In the genomic region with DNA sequence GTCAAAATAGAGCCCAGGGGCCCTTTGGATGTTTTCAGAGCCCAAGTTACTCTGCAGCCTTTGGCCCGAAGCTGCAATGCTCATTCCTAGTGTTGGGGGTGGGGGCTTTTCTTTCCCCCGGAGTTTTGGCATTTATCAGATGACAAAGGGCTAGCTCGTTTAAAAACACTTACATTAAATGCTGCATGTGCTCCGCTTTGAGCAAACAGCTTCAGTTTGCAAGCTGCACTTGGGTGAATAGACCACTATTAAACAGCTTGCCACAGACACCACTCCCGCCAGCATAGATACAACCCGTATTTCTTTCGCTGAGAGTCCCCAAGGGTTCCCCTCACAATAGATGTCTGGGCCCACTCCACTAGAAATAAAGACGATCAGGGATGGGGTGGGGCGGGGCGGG, we compare ENCODE assay signal across 14 mouse cellular contexts. TPM values are rescaled to one million over a fixed set of nuclear protein-coding genes. Genes with fewer than 3 reads are reported as not detected.
DNase-seq lines count a peak whose midpoint lies in the region; ATAC-seq and TF ChIP-seq lines count a peak whose summit lies in the region.
"Had no signal": no experiment of that assay in that cellular context is flagged by ENCODE, and none has a peak within 500 bp of the region (broad histone marks: within the 10 kb centered on the region; RNA-seq: fewer than 3 reads in every experiment).

No protein-coding gene starts in this region.

- DNase-seq in heart, postnatal 25 days (ENCODE audit: low spot score), result no peak
- peak; percentile 70 for DNase-seq in brain, embryonic 14.5 days (ENCODE audit: low read depth)
- DNase-seq in left cerebral cortex, adult 8-10 months (ENCODE audit: low spot score in 2 of 2), result no peak
- no peak for DNase-seq in embryo, embryonic 10.5 days (ENCODE audit: low spot score)
- DNase-seq: cerebellum, postnatal 14 days; kidney, adult 11 months; layer of hippocampus, adult 9-11 months; liver, embryonic 13.5 days; right cerebral cortex, adult 18-20 months had no signal

- TF ChIP-seq POLR2A in brain, embryonic 14.5 days (IDR thresholded peaks at IDR 0.05; ENCODE audit: borderline replicate concordance, extremely low read depth, insufficient read depth, insufficient read length, poor library complexity, severe bottlenecking), result no peak

- peaks cover 16% of the 10 kb centered on the region for H3K4me1 ChIP-seq in heart, embryonic 12.5 days (replicated peaks)
- H3K4me1 ChIP-seq in forebrain, embryonic 12.5 days, result peaks cover 62% of the 10 kb centered on the region
- H3K4me1 ChIP-seq in limb, embryonic 13.5 days, result peaks cover 45% of the 10 kb centered on the region
- peaks cover 18% of the 10 kb centered on the region for H3K4me1 ChIP-seq in kidney, embryonic 16.5 days (ENCODE audit: insufficient read depth, low read length)

- no peak overlapping the region for H3K27ac ChIP-seq in heart, embryonic 12.5 days (ENCODE audit: poor library complexity, severe bottlenecking)
- peak overlapping the region; percentile 79; the same call in 1 of the 2 replicates for H3K27ac ChIP-seq in forebrain, embryonic 12.5 days
- no peak overlapping the region for H3K27ac ChIP-seq in limb, embryonic 13.5 days
- no peak overlapping the region for H3K27ac ChIP-seq in kidney, embryonic 16.5 days (ENCODE audit: low read length)

- no peak for ATAC-seq in heart, embryonic 12.5 days (ENCODE audit: insufficient number of reproducible peaks, low FRiP score)
- peak; percentile 37; the same call in 1 of the 2 replicates for ATAC-seq in forebrain, embryonic 12.5 days (ENCODE audit: low FRiP score)
- no peak for ATAC-seq in limb, embryonic 13.5 days (ENCODE audit: low FRiP score, low read depth)
- no peak for ATAC-seq in kidney, embryonic 16.5 days (ENCODE audit: low FRiP score, low TSS enrichment)

- no peaks in the 10 kb centered on the region for H3K9me3 ChIP-seq in heart, embryonic 12.5 days (replicated peaks)
- H3K9me3 ChIP-seq in forebrain, embryonic 12.5 days, result no peaks in the 10 kb centered on the region
- no peaks in the 10 kb centered on the region for H3K9me3 ChIP-seq in limb, embryonic 13.5 days
- no peaks in the 10 kb centered on the region for H3K9me3 ChIP-seq in kidney, embryonic 16.5 days (ENCODE audit: low read length)
- H3K9me3 ChIP-seq: liver, embryonic 13.5 days had no signal

- H3K9ac ChIP-seq in heart, embryonic 12.5 days, result 0 out of 2 replicates have a peak overlapping the region, but pooled peaks have one; percentile 32
- H3K9ac ChIP-seq in forebrain, embryonic 12.5 days, result peak overlapping the region; percentile 29; the same call in 1 of the 2 replicates
- 0 out of 2 replicates have a peak overlapping the region, but pooled peaks have one; percentile 21 for H3K9ac ChIP-seq in limb, embryonic 13.5 days
- H3K9ac ChIP-seq in kidney, embryonic 16.5 days (replicated peaks; ENCODE audit: low read length), result no peak overlapping the region
- H3K9ac ChIP-seq: liver, embryonic 13.5 days had no signal

- WGBS in heart, embryonic 12.5 days, result 35% methylated on average over 10 of the region's 10 CpGs
- 9% methylated on average over 10 of the region's 10 CpGs for WGBS in forebrain, embryonic 12.5 days
- 28% methylated on average over 10 of the region's 10 CpGs for WGBS in limb, embryonic 13.5 days
- WGBS in kidney, embryonic 16.5 days, result 33% methylated on average over 10 of the region's 10 CpGs

- peak overlapping the region; percentile 65 for H3K4me2 ChIP-seq in heart, embryonic 12.5 days
- peak overlapping the region; percentile 41 for H3K4me2 ChIP-seq in forebrain, embryonic 12.5 days
- H3K4me2 ChIP-seq in limb, embryonic 13.5 days (replicated peaks), result peak overlapping the region; percentile 49
- H3K4me2 ChIP-seq in kidney, embryonic 16.5 days (replicated peaks; ENCODE audit: low read depth, low read length), result no peak overlapping the region
- H3K4me2 ChIP-seq: liver, embryonic 13.5 days had no signal

- intact Hi-C loops in heart, postnatal 25 days (cut with DNase I), result no loop called here

- H3K27me3 ChIP-seq in heart, embryonic 12.5 days (replicated peaks), result peaks cover 92% of the 10 kb centered on the region
- H3K27me3 ChIP-seq in forebrain, embryonic 12.5 days, result peaks cover 75% of the 10 kb centered on the region
- H3K27me3 ChIP-seq in limb, embryonic 13.5 days, result peaks cover 68% of the 10 kb centered on the region
- peaks cover 65% of the 10 kb centered on the region for H3K27me3 ChIP-seq in kidney, embryonic 16.5 days (ENCODE audit: insufficient read depth, low read length)

- H3K4me3 ChIP-seq in heart, embryonic 12.5 days, result no peak overlapping the region
- no peak overlapping the region for H3K4me3 ChIP-seq in forebrain, embryonic 12.5 days (replicated peaks)
- H3K4me3 ChIP-seq in limb, embryonic 13.5 days, result no peak overlapping the region
- no peak overlapping the region for H3K4me3 ChIP-seq in kidney, embryonic 16.5 days (ENCODE audit: low read length)
- H3K4me3 ChIP-seq: liver, embryonic 13.5 days had no signal

- no peaks in the 10 kb centered on the region for H3K36me3 ChIP-seq in heart, embryonic 12.5 days
- H3K36me3 ChIP-seq in forebrain, embryonic 12.5 days (replicated peaks), result no peaks in the 10 kb centered on the region; the same call in 1 of the 2 replicates
- peaks cover 11% of the 10 kb centered on the region for H3K36me3 ChIP-seq in limb, embryonic 13.5 days
- no peaks in the 10 kb centered on the region for H3K36me3 ChIP-seq in kidney, embryonic 16.5 days (ENCODE audit: insufficient read depth, low read length)

- no peak for TF ChIP-seq CTCF in brain, embryonic 14.5 days (IDR thresholded peaks at IDR 0.05; ENCODE audit: borderline replicate concordance, extremely low read depth, insufficient read depth, insufficient read length)

RNA-seq across cellular contexts. Expression of gene Dlk1, which starts 6.3 kb away (rescaled TPM):
- 61.1 and 69.0 TPM in 2 replicates for polyA plus RNA-seq in heart, embryonic 12.5 days (2016; fragmentation: Nextera tagmentation; extraction: Ambion mirVana)
- total RNA-seq in heart, postnatal 25 days (2021), result under 1 TPM; 0.26 to 0.61 TPM
- polyA plus RNA-seq in brain, embryonic 14.5 days (2012; rRNA removed), result 303 and 331 TPM in 2 replicates
- 143 and 148 TPM in 2 replicates for polyA plus RNA-seq in forebrain, embryonic 12.5 days (2016; fragmentation: Nextera tagmentation; extraction: Ambion mirVana)
- polyA plus RNA-seq in limb, embryonic 13.5 days (2015; fragmentation: Nextera tagmentation; extraction: Ambion mirVana), result 367 and 395 TPM in 2 replicates
- polyA plus RNA-seq in kidney, embryonic 16.5 days (2015; fragmentation: Nextera tagmentation; extraction: Ambion mirVana), result 91.9 and 111 TPM in 2 replicates
- total RNA-seq in left cerebral cortex, adult 8-10 months (2022), result 10 to 100 TPM; 12.6 to 16.4 (median 13.7) TPM
- total RNA-seq: monocyte, adult 5-6 weeks had no signal
